Mouse (Mus musculus): ENCODE results near the gene Stk38.
"Not testable (repeated sequence)": the region's sequence is repeated elsewhere in the genome, so short reads cannot be mapped to it uniquely, and the experiment has no call there.

GRCm38 (mm10) chr17:29031085-29031711 lies 23.4 kb upstream of the Stk38 start:
- not testable (repeated sequence) for TF ChIP-seq CTCF (IDR thresholded peaks at IDR 0.05; ENCODE audit: insufficient read depth, low read length); POLR2A (IDR thresholded peaks at IDR 0.05; ENCODE audit: borderline replicate concordance, extremely low read depth, low read depth, low read length)
